Mouse (Mus musculus) frontal cortex, postnatal 25 days (tissue): ENCODE measurements at regions not wholly inside any gene's neighbourhood (a gene's known extent, or its start where the extent isn't known, plus 50 kb on each side); places are given as distances from the start of the nearest gene placed in this dataset.

ENCODE experiments used
- DNase-seq, 2 experiments: peaks; one replicate each; pipeline ENCODE4 v3.0.0; 2022; ENCODE audit warnings: low spot score in 2 of 2

DNA sequence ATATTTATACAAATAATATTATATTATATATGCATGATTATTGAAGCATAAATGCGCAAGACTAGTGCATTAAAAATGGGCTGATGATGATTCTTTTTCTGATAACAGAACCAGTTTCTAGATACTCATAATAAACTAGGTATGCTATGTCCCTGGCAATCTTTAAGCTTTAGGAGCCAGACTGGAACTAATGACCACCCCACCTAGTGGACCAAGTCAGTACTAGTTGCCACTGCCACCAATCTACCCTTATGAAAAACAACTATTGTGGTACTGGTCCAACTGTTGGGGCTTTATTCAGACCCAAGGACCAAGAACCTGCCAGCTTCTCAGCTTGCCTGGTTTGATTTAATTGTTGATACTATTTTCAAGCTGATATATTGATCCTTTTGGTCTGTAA is 722.8 kb downstream of the Dach1 start:
- DNase-seq: no peak

GRCm38 (mm10) chr14:97440326-97440725 is 729.2 kb downstream of the Dach1 start:
- no peak for DNase-seq

- DNase-seq: no peak
Measured at GRCm38 (mm10) chr14:97435453-97436233, 733.9 kb downstream of the Dach1 start.

DNA sequence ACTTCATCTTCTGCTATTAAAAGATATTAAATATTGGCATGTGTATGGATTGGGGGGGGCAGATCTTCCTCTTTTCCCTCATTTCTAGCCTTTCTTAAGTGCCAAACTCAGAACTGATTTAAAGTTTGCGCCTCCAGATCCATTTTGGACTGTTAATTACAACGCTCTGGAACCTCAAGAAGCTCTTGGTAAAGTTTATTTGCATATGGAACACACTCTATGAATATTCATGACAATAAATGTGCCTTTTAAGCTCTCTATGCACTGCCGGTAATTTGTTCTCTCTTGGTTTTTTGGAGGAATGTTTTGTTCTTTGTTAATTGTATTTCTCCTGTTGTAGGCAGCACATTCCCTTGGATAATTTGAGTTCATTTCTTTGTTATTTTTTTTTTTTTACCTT is 738.3 kb downstream of the Dach1 start:
- no peak for DNase-seq

- DNase-seq: no peak
Measured at GRCm38 (mm10) chr14:97403176-97403795, 766.3 kb downstream of the Dach1 start.

DNA sequence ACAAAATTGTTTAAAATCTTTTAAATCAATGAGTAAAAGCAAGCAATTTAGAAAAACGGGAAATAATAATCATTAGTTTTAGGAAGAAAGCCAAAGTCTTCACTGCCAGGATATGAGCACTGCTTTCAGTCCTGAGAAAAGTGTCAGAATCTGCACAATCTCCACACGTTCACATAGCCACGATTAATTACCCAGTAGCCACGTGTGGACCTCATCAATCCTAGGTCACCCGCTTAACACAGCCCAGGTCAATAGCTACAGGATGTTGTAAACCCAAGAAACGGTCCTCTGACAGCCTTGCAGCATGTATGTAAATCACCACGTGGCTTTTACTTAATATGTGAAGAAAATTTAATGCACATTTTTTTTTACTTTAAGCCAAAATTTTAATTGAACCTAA is 773.2 kb downstream of the Dach1 start:
- DNase-seq: no peak

- DNase-seq: no peak
Measured at GRCm38 (mm10) chr14:97395750-97396377, 773.7 kb downstream of the Dach1 start.

DNA sequence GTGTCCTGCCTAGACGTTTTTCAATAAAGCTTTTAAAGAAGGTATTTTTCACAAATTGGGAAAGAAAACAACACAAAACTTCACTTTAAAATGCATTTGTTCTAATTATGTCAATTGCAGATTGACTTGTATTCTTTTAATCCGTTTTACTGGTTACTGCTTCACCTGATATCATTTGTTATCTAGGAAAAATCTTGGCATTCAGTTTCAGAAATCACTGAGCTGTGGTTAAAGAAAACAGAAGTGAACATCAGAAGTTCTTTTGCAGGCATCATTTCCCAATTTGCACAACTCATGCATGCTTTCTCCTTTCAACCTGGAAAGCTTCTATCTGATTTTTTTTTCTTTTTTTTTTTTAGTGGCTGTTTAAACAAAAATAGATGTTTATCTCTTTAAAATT is 780.6 kb downstream of the Dach1 start:
- DNase-seq: no peak

DNA sequence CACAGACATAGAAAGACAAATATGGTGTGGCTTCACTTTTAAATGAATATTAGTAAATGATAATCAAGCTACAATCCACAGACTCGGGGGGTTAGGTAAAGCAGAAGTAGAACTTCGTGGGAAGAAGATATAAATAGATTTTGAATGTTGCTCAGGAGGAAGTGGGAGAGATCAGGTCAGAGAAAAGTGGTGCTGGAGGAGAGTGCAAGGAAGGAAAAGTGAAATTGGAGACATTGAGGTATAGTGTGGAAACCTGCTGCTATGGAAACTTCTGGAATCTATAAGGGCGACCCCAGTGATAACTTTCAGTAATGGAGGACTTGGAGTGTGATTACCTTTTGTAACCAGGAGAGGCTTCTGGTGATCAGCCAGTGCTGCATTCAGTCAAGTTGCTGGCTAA is 789.4 kb downstream of the Dach1 start:
- DNase-seq: no peak

- DNase-seq: no peak
Measured at GRCm38 (mm10) chr14:97356915-97357314, 812.6 kb downstream of the Dach1 start.

DNA sequence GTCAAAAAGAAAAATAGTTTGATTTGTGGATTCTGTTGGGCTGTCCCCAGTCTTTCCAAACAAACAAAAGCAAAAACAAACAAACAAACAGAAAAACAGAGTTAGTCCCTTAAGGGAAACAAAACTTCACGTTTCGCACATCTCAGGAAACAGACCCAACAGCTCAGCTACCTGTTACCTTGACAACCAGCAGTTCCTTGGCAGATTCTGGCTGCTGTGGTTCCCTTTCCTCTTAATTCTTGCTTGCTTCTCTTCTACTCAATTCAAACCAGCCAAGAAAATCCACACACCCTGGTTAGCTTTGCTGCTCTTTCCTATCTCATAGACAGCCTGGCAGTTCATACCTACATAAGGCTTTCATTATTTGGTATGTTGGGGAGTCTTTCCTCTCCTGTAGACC is 821.6 kb downstream of the Dach1 start:
- no peak for DNase-seq

GRCm38 (mm10) chr14:97331388-97331787 is 812.5 kb upstream of the Klhl1 start:
- DNase-seq: no peak

DNA sequence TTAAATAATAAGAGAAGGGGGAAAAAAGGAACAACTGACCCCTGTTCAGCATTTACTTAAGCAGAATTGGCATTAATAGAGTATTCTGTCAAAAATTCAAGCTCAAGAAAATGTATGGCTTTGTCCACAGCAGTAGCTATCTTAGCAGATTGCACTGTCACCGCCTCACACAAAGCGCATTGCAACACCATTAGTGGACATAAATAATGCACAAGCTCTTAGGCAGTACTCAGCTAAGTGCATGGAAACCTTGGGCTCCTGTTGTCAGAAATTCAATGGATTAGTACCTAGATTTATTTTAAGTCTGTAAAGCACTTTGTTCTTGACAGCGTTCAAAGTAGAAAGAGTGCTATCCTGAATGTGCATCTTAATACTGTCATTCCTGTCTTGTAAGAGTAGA is 811.1 kb upstream of the Klhl1 start:
- no peak for DNase-seq

DNA sequence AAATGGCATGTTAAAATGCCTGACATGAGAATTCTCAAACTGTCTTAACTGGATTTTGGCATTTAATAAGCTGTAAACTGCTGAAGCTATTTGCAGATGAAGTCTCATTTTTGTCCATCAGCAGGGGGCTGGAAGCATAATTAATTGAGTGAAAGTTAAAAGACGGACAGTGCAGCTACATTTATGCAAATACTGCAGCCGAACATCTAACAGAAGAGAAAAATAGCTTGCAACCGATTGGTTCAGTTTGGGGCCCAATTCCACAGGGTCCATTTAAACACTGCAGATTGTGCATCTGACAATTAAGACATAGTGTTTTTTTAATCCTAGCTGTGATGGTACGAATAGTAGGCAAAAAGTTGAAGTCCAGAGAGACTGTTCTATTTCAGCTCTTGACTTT is 774.2 kb upstream of the Klhl1 start:
- DNase-seq: no peak

GRCm38 (mm10) chr14:97287447-97287846 is 768.5 kb upstream of the Klhl1 start:
- no peak for DNase-seq

GRCm38 (mm10) chr14:97258461-97258860 is 739.6 kb upstream of the Klhl1 start:
- no peak for DNase-seq
